Mouse (Mus musculus) CH12.LX (cell line): Measurements from ENCODE around the gene Anks1. TPM values are rescaled to one million over a fixed set of nuclear protein-coding genes. Genes with fewer than 3 reads are reported as not detected.

ENCODE experiments used
- DNase-seq: peaks from one replicate; pipeline ENCODE4 v3.0.0-alpha.2; 2013; ENCODE audit errors: extremely low read depth
- H3K27ac ChIP-seq: 2 replicates; pipeline ENCODE4 v1.5.1; 2012; ENCODE audit warnings: low read depth, mild to moderate bottlenecking, control low read depth, moderate library complexity; ENCODE audit not compliant: insufficient read depth
- H3K27me3 ChIP-seq: replicated peaks from 2 replicates; pipeline ENCODE3; 2012; ENCODE audit warnings: inconsistent platforms
- H3K36me3 ChIP-seq, 2 experiments: replicated peaks in 1 of 2; 2 replicates each; pipeline versions ENCODE3 to v1.6.1; 2012; ENCODE audit warnings: inconsistent platforms in 1 of 2, low read length in 1 of 2, mild to moderate bottlenecking in 1 of 2, mixed read lengths in 1 of 2, moderate library complexity in 1 of 2; ENCODE audit not compliant: control insufficient read depth in 1 of 2, insufficient read depth in 1 of 2
- H3K4me1 ChIP-seq, 2 experiments: 2 replicates each; pipeline ENCODE4 v1.6.1; 2012; ENCODE audit warnings: inconsistent platforms in 1 of 2, moderate library complexity in 1 of 2; ENCODE audit not compliant: insufficient read depth in 2 of 2, control insufficient read depth in 1 of 2
- H3K4me2 ChIP-seq: 2 replicates; pipeline ENCODE4 v1.6.1; 2012; ENCODE audit warnings: low read depth, mild to moderate bottlenecking, control low read depth; ENCODE audit not compliant: poor library complexity, insufficient read depth, severe bottlenecking
- H3K4me3 ChIP-seq, 3 experiments: fragments of 150-350 bp in 1 of 3; sonication (generic) in 1 of 3; replicated peaks in 1 of 3; 2 replicates each; pipeline versions ENCODE3 to v1.5.1; 2011 to 2012; ENCODE audit warnings: low read depth in 2 of 3, low read length in 2 of 3, mild to moderate bottlenecking in 2 of 3, moderate library complexity in 2 of 3, control low read depth in 1 of 3, improper control_type of control experiment in 1 of 3, inconsistent platforms in 1 of 3, mixed read lengths in 1 of 3; ENCODE audit not compliant: poor library complexity in 1 of 3
- H3K79me2 ChIP-seq: replicated peaks from 2 replicates; pipeline ENCODE4 v1.6.1; 2012; ENCODE audit warnings: mild to moderate bottlenecking, moderate library complexity; ENCODE audit not compliant: control insufficient read depth, poor library complexity, insufficient read depth, severe bottlenecking; ENCODE audit errors: extremely low read depth
- H3K9ac ChIP-seq: 2 replicates; pipeline ENCODE4 v1.6.1; 2012; ENCODE audit warnings: low read depth, mild to moderate bottlenecking, control low read depth, moderate library complexity; ENCODE audit not compliant: insufficient read depth
- H3K9me3 ChIP-seq: replicated peaks from 2 replicates; pipeline ENCODE3; 2012; ENCODE audit warnings: low read length, inconsistent platforms, mixed read lengths
- BHLHE40 ChIP-seq: IDR thresholded peaks from 2 replicates; pipeline ENCODE4 v1.6.1; 2011; ENCODE audit warnings: mild to moderate bottlenecking, low read depth, low read length, improper control_type of control experiment
- CHD1 ChIP-seq: IDR thresholded peaks from 2 replicates; pipeline ENCODE4 v1.6.1; 2012; ENCODE audit warnings: low read depth, low read length, improper control_type of control experiment, inconsistent platforms
- CTCF ChIP-seq, 2 experiments: IDR thresholded peaks in 1 of 2; conservative IDR thresholded peaks in 1 of 2; 2 replicates each; pipeline ENCODE4 v1.5.1; 2011 to 2012; ENCODE audit warnings: low read depth in 2 of 2, low read length in 2 of 2, improper control_type of control experiment in 1 of 2, inconsistent platforms in 1 of 2, mild to moderate bottlenecking in 1 of 2, moderate library complexity in 1 of 2
- E2F4 ChIP-seq: IDR thresholded peaks from 2 replicates; pipeline ENCODE4 v1.6.1; 2011; ENCODE audit warnings: low read depth, low read length, improper control_type of control experiment; ENCODE audit not compliant: insufficient replicate concordance
- GABPA ChIP-seq: IDR thresholded peaks from 2 replicates; pipeline ENCODE4 v1.6.1; 2012; ENCODE audit warnings: low read depth, low read length, improper control_type of control experiment, inconsistent platforms; ENCODE audit not compliant: insufficient replicate concordance
- HCFC1 ChIP-seq: IDR thresholded peaks from 2 replicates; pipeline ENCODE4 v1.6.1; 2012; ENCODE audit warnings: low read depth, mild to moderate bottlenecking, inconsistent platforms, low read length, improper control_type of control experiment
- IRF4 ChIP-seq: IDR thresholded peaks from 2 replicates; pipeline ENCODE4 v1.6.1; 2014; ENCODE audit warnings: low read depth, mild to moderate bottlenecking, inconsistent platforms, low read length, improper control_type of control experiment
- JUND ChIP-seq: conservative IDR thresholded peaks from 2 replicates; pipeline ENCODE4 v1.6.1; 2011; ENCODE audit warnings: low read depth, low read length, improper control_type of control experiment
- MAFK ChIP-seq: IDR thresholded peaks from 2 replicates; pipeline ENCODE4 v1.6.1; 2011; ENCODE audit warnings: low read length, improper control_type of control experiment; ENCODE audit not compliant: insufficient replicate concordance
- MAX ChIP-seq: IDR thresholded peaks from 2 replicates; pipeline ENCODE4 v1.6.1; 2011; ENCODE audit warnings: low read length, improper control_type of control experiment
- MXI1 ChIP-seq: IDR thresholded peaks from 2 replicates; pipeline ENCODE4 v1.6.1; 2011; ENCODE audit warnings: mild to moderate bottlenecking, low read depth, low read length, improper control_type of control experiment
- MYC ChIP-seq: IDR thresholded peaks from 2 replicates; pipeline ENCODE4 v1.6.1; 2011; ENCODE audit warnings: low read depth, mild to moderate bottlenecking, improper control_type of control experiment, low read length
- PAX5 ChIP-seq: IDR thresholded peaks from 2 replicates; pipeline ENCODE4 v1.6.1; 2012; ENCODE audit warnings: low read length, inconsistent platforms, mixed read lengths
- POLR2A ChIP-seq: IDR thresholded peaks from 2 replicates; pipeline ENCODE4 v1.6.1; 2011; ENCODE audit warnings: low read depth, mild to moderate bottlenecking, improper control_type of control experiment, low read length
- RAD21 ChIP-seq: IDR thresholded peaks from 2 replicates; pipeline ENCODE4 v1.6.1; 2011; ENCODE audit warnings: low read depth, mild to moderate bottlenecking, low read length, improper control_type of control experiment, moderate library complexity
- RCOR1 ChIP-seq: conservative IDR thresholded peaks from 2 replicates; pipeline ENCODE4 v1.6.1; 2012; ENCODE audit warnings: low read depth, mild to moderate bottlenecking, inconsistent platforms, low read length, improper control_type of control experiment
- SIN3A ChIP-seq: IDR thresholded peaks from 2 replicates; pipeline ENCODE4 v1.6.1; 2012; ENCODE audit warnings: low read length, improper control_type of control experiment, inconsistent platforms
- TBP ChIP-seq: conservative IDR thresholded peaks from 2 replicates; pipeline ENCODE4 v1.6.1; 2011; ENCODE audit warnings: low read depth, low read length, improper control_type of control experiment
- UBTF ChIP-seq: IDR thresholded peaks from 2 replicates; pipeline ENCODE4 v1.6.1; 2012; ENCODE audit warnings: low read depth, mild to moderate bottlenecking, inconsistent platforms, low read length, improper control_type of control experiment, moderate library complexity
- USF2 ChIP-seq: conservative IDR thresholded peaks from 2 replicates; pipeline ENCODE4 v1.6.1; 2011; ENCODE audit warnings: low read depth, low read length, improper control_type of control experiment
- ZC3H11A ChIP-seq: IDR thresholded peaks from 2 replicates; pipeline ENCODE4 v1.6.1; 2012; ENCODE audit warnings: low read depth, mild to moderate bottlenecking, inconsistent platforms, low read length, improper control_type of control experiment
- ZKSCAN1 ChIP-seq: IDR thresholded peaks from 2 replicates; pipeline ENCODE4 v1.6.1; 2012; ENCODE audit warnings: low read depth, inconsistent platforms, low read length, improper control_type of control experiment, borderline replicate concordance
- ZMIZ1 ChIP-seq: IDR thresholded peaks from 2 replicates; pipeline ENCODE4 v1.6.1; 2012; ENCODE audit warnings: low read depth, mild to moderate bottlenecking, inconsistent platforms, low read length, improper control_type of control experiment
- ZNF384 ChIP-seq: IDR thresholded peaks from 2 replicates; pipeline ENCODE4 v1.6.1; 2012; ENCODE audit warnings: low read depth, low read length, improper control_type of control experiment, inconsistent platforms
- dilution Hi-C: fragments of 300-500 bp; cut with MboI; formaldehyde crosslinking; loops from 2 replicates; pipeline ENCODE4 v1.14.3; 2020; ENCODE audit warnings: low sequenced_read_pairs; ENCODE audit not compliant: extremely low pct_unique_long_range_greater_than_20kb, extremely low pct_ligation_motif_present
- in situ Hi-C: fragments of 300-500 bp; cut with MboI; formaldehyde crosslinking; loops from 3 replicates; pipeline ENCODE4 v1.14.3; 2019; ENCODE audit warnings: low sequenced_read_pairs, low pct_ligation_motif_present, low pct_unique_long_range_greater_than_20kb, mixed read lengths
- polyA plus RNA-seq: library from polyadenylated mRNA; unstranded; fragments of >175 nt; gene quantifications from 2 replicates; pipeline ENCODE4 v1.2.1, GENCODE M21; 2012; ENCODE audit warnings: low read depth; ENCODE audit not compliant: insufficient read length
- total RNA-seq, 2 experiments: library from RNA; depleted of rRNA; stranded (reverse); fragments of 300-350 nt in 1 of 2; fragments of >200 nt in 1 of 2; gene quantifications; 2 replicates each; pipeline ENCODE4 v1.2.3; 2012 to 2014

Anks1 gene
- total and polyA plus RNA-seq, 3 experiments = 5.8 to 9.3 (median 9.0) TPM

GRCm38 (mm10) chr17:28047017-28047416 is 137.9 kb downstream of the Anks1 start:
- Histone ChIP-seq H3K4me1 (peaks cover 0 to 6% of the 10 kb centered on the region in 2 experiments; a peak in 2 of 4 replicates), H3K4me3 (no peak overlapping the region), H3K9me3 (no peaks in the 10 kb centered on the region), H3K4me2 (no peak overlapping the region), H3K27ac (no peak overlapping the region), H3K9ac (no peak overlapping the region), H3K27me3 (no peaks in the 10 kb centered on the region), H3K79me2 (no peaks in the 10 kb centered on the region), H3K36me3 (peaks cover 0 to 42% of the 10 kb centered on the region in 2 experiments)
- DNase-seq = no peak
- dilution Hi-C loops (no loop called here), in situ Hi-C loops (loop anchor here (5.0 kb wide), 1 partner anchor 60 kb away; no protein-coding TSS in a partner anchor)
- TF ChIP-seq ZC3H11A (no peak), GABPA (no peak), ZMIZ1 (no peak), CTCF (conservative IDR thresholded peaks at IDR 0.05 in 1 of 2, IDR thresholded peaks at IDR 0.05 in 1 of 2; ENCODE audit: low read depth in 2 of 2, low read length in 2 of 2) (no peak), JUND (no peak), HCFC1 (no peak), BHLHE40 (no peak), MYC (no peak), ZNF384 (no peak), PAX5 (no peak), TBP (no peak), USF2 (no peak), MAX (no peak), E2F4 (no peak), SIN3A (no peak), ZKSCAN1 (no peak), RAD21 (no peak), MXI1 (no peak)

- H3K9me3 ChIP-seq = no peaks in the 10 kb centered on the region
- H3K4me1 ChIP-seq = peaks cover 0 to 6% of the 10 kb centered on the region in 2 experiments; a peak in 2 of 4 replicates
- no peaks in the 10 kb centered on the region for H3K27me3 ChIP-seq
- H3K27ac ChIP-seq = no peak overlapping the region
- no peak overlapping the region for H3K4me2 ChIP-seq
- H3K9ac ChIP-seq = no peak overlapping the region
- TF ChIP-seq MYC (no peak), TBP (no peak), ZNF384 (no peak), BHLHE40 (no peak), RCOR1 (no peak), USF2 (no peak), HCFC1 (no peak), IRF4 (no peak), MAFK (no peak), RAD21 (no peak), UBTF (no peak), POLR2A (no peak), ZC3H11A (no peak), CTCF (conservative IDR thresholded peaks at IDR 0.05 in 1 of 2, IDR thresholded peaks at IDR 0.05 in 1 of 2; ENCODE audit: low read depth in 2 of 2, low read length in 2 of 2) (no peak), CHD1 (no peak), SIN3A (no peak)
- in situ Hi-C loops = loop anchor here (5.0 kb wide), 1 partner anchor 60 kb away; no protein-coding TSS in a partner anchor
- no peak for DNase-seq
- dilution Hi-C loops = no loop called here
- peaks cover 0 to 42% of the 10 kb centered on the region in 2 experiments for H3K36me3 ChIP-seq
- H3K4me3 ChIP-seq = no peak overlapping the region
- H3K79me2 ChIP-seq = no peaks in the 10 kb centered on the region
Measured at GRCm38 (mm10) chr17:28047520-28047919, 138.4 kb downstream of the Anks1 start.
